Mouse (Mus musculus) skeletal muscle tissue, adult 2 months (tissue): ENCODE results near the gene Hoxb1.

Source experiments
- DNase-seq: peaks from one replicate; pipeline ENCODE4 v3.0.0-alpha.2; 2012; ENCODE audit warnings: low read depth, low spot score

Gene Hoxb1

GRCm38 (mm10) chr11:96333241-96334001, 32.1 kb upstream of the Hoxb1 start:
- no peak for DNase-seq

GRCm38 (mm10) chr11:96334002-96334364, 31.6 kb upstream of the Hoxb1 start:
- no peak for DNase-seq

- no peak for DNase-seq
These were observed 30.6 kb upstream of the Hoxb1 start for GRCm38 (mm10) chr11:96334998-96335397.

- no peak for DNase-seq
These were observed 29.0 kb upstream of the Hoxb1 start for GRCm38 (mm10) chr11:96336597-96336996.

GRCm38 (mm10) chr11:96337026-96337425, 28.5 kb upstream of the Hoxb1 start:
- no peak for DNase-seq

- DNase-seq = no peak
These were observed 26.3 kb upstream of the Hoxb1 start for GRCm38 (mm10) chr11:96338957-96339855.

GRCm38 (mm10) chr11:96340698-96341365, 24.7 kb upstream of the Hoxb1 start:
- DNase-seq = no peak

- DNase-seq = no peak
These were observed 23.6 kb upstream of the Hoxb1 start for GRCm38 (mm10) chr11:96341701-96342575.

- DNase-seq = no peak
These were observed 23.0 kb upstream of the Hoxb1 start for GRCm38 (mm10) chr11:96342576-96342930.

- no peak for DNase-seq
These were observed 22.3 kb upstream of the Hoxb1 start for GRCm38 (mm10) chr11:96343206-96343745.

GRCm38 (mm10) chr11:96344061-96344877, 21.3 kb upstream of the Hoxb1 start:
- no peak for DNase-seq

- DNase-seq = no peak
These were observed 20.7 kb upstream of the Hoxb1 start for GRCm38 (mm10) chr11:96344878-96345159.

GRCm38 (mm10) chr11:96345220-96345892, 20.2 kb upstream of the Hoxb1 start:
- no peak for DNase-seq

GRCm38 (mm10) chr11:96345893-96346806, 19.4 kb upstream of the Hoxb1 start:
- no peak for DNase-seq

GRCm38 (mm10) chr11:96346916-96347520, 18.5 kb upstream of the Hoxb1 start:
- no peak for DNase-seq

- no peak for DNase-seq
These were observed 17.8 kb upstream of the Hoxb1 start for GRCm38 (mm10) chr11:96347717-96348116.

- DNase-seq = no peak
These were observed 17.2 kb upstream of the Hoxb1 start for GRCm38 (mm10) chr11:96348141-96348928.

GRCm38 (mm10) chr11:96348988-96349387, 16.6 kb upstream of the Hoxb1 start:
- no peak for DNase-seq
